Mouse (Mus musculus) CD4-positive, CD25-positive, alpha-beta regulatory T cell, adult 4 months (primary cell): ENCODE results near the gene Adnp. TPM values are rescaled to one million over a fixed set of nuclear protein-coding genes. Genes with fewer than 3 reads are reported as not detected.

Source experiments
- ATAC-seq: one replicate; pipeline ENCODE4 v1.8.0; 2017
- polyA plus RNA-seq, 2 experiments: library from polyadenylated mRNA; unstranded; fragments of 100-300 nt; shearing (Covaris generic); gene quantifications; one replicate each; pipeline ENCODE4 v1.2.1; 2017

The Adnp gene
- polyA plus RNA-seq, 2 experiments from 2014 or later: 1.4 to 3.1 TPM

DNA sequence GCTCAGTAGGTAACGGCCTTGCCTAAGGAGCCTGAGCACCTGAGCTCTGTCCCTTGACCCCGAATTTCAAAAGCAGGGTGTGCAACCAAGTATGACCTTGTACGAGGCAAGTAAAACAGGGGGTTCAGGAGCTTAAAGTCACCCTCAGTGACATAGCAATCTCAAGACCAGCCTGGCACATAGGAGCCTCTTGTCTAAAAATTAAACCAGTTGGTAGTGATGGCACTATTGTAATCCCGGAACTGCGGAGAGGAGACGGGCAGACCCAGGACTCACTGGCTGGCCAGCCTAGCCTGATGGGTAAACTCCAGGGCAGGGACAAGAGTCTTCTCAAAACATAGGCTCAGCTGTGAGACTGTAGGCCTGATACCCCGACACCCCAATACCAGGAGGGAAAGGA is 51.2 kb downstream of the Adnp start:
- no peak for ATAC-seq

DNA sequence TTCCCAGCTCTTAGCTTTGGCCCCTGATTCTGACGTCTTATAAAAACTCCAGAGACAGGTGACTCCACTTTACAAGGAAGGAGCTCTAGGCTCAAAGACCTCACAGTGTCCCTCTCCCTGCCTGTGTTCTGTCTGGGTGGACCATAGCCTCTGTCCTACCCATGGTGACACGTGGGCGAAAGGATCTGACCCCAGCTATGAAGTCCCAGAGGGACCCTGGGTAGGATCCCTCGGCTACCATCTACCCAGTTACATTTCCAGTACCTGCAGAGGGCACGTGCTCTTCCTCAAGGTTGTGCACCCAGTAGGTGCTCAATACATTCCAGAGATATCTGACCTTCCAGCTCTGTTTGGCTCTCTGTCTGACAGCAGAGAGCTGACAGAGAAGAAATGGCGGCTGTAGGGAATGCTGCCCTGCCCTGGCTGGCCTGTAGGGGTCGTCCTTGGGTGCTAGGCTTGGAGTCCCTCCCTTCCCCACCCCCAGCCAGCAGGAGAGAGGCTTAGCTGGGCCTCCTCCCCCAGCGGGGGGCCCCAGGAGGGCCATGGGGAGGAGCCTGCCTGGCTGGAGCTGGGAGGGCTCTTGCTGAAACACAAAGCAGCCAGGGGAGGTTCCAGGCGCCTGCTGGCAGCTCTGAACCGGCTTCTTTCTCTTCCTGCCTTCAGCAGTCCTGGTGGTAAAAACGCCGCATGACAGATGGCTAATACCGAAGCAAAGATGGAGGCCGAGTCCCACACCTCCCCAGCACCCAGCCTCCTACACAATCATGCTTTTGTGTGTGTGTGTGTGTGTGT is 52.6 kb downstream of the Adnp start:
- peak; percentile 86 for ATAC-seq

DNA sequence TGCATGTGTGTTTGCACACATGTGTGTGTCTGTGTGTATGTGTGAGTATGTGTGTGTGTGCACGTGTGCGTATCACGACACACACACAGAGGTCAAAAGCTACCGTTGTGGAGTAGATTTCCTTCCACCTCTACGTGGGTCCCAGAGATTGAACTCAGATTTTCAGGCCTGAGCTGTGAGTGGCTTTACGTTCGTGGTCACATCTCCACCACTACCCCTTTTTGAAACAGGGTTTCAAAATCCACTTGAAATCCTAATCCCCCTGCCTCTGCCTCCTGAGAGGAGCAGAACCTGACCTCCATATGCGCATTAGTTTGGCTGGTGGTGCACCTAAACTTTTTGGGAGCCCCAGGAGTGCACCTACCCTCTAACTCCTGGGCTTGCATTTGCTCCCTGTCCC is 57.7 kb downstream of the Adnp start:
- no peak for ATAC-seq

DNA sequence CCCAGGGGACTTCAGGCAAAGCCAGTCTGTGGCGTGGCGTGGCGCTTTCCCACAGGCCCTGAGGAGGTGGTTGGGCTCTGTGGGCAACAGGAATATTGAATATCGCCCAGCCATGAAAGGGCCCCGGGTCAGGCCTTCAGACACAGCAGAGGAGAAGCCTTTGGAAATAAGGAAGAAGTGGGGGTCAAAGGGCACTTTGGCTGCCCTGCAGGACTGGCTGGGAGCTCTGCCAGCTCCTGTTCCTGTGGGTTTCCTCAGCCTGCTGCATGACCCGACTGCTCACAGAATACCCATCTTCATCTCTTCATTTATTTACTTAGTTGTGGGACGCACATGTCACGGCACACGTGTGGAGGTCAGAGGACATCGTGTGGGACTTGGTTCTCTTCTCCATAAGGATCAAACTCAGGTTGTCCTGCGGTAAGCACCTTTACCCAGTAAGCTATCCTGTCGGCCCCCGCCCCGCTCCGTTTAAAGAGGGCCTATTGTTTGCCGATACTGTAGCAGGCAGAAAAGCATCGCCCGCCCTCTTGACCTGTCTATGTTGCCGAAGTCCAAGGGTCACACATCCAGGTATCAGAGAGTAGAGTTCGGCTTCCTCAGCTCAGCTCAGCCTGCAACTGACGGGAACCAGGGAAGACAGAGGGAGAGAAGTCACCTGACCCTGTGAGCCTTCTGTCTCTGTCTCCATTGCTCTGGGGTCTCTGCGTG is 59.0 kb downstream of the Adnp start:
- no peak for ATAC-seq

DNA sequence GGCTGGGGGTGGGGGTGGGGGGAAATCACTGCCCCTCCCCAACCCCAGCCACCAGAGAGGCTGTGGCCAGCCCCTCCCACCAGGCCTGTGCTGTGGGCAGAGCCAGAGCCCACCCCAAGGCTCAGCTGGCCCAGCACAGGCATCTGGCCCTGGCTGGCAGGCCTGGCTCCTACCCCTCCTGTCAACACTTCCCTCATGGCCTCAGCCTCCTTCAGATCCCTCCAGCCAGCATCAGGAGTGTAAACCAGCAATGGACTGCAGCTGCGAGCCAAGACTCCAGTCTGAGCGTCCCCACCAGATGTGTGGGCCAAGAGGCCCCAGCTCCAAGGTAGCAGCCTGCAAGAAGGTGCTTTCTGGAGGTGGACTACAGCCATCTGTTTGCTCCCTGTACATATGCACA is 61.5 kb downstream of the Adnp start:
- no peak for ATAC-seq

DNA sequence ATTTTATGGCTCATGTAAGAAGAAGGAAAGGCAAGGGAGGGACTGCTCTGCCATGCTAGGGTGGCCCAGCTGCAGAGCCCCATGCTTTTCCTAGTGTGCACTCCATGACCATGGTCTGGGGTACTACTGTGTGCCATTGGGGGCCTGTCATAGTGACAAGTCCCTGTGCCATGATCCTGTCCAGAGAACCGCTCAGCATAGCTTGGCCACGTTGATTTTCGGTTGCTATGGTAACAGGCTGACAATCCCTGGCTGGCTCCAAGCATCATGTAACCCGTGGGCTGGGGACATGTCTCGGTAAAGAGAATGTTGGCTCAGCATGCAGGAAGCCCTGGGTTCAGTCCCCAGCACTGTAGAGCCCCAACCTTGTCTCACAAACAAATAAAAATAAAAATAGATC is 63.1 kb downstream of the Adnp start:
- no peak for ATAC-seq

DNA sequence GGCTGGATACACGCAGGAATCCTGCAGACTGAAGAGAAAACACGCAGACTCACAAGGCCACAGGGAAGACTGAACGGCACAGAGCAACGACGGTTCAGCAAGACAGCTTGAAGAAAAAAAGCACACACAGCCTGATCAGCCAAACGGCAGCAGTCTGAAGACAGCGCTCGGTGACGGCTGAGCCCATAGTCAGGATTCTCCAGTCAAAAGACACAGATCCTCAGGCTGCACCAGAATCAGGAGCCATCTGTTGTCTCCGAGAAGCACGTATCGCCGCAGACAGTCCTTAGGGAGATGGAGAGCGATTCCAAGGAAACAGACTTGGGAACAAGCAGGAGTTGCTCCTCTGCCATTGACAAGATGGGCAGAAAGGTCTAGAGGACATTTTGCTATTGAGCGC is 69.8 kb downstream of the Adnp start:
- no peak for ATAC-seq

Other genes with a start within 250 kb of the Adnp start
- under 1 TPM; 0.17 to 0.63 TPM for gene Ripor3, start 196.5 kb downstream of the Adnp start, polyA plus RNA-seq
- gene Pard6b, start 126.1 kb downstream of the Adnp start, polyA plus RNA-seq: 1 to 10 TPM in 1 of 2 experiments, under 1 TPM in 1; 0.23 to 1.2 TPM
- gene Gm20716, start 23.3 kb upstream of the Adnp start, polyA plus RNA-seq: 10 to 100 TPM; 24.7 to 35.6 TPM
- gene Dpm1, start 23.5 kb upstream of the Adnp start, polyA plus RNA-seq: 100 to 1,000 TPM; 101 to 112 TPM
- gene Mocs3, start 23.5 kb upstream of the Adnp start, polyA plus RNA-seq: under 1 TPM; 0.59 to 0.62 TPM
- gene Kcng1, start 74.6 kb upstream of the Adnp start, polyA plus RNA-seq: not detected